In the genomic region with DNA sequence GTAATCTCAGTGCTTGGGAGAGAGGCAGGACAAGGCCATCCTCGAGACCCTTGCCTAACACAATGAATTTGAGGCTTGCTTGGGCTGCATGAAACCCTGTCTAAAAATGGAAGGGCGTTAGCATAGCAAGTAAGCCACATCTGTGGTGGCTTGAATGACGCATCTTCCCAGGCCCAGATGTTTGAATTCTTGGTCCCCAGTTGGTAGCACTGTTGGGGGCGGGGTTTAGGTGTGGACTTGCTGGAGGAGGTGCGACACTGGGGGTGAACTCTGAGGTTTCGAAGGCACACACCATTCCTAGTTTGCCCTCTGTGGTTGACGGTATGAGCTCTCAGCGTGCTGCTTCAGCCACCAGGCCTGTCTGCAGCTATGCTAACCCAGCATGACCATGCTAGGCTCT, we compare ENCODE assay signal across 22 mouse cellular contexts. TPM values are rescaled to one million over a fixed set of nuclear protein-coding genes. Genes with fewer than 3 reads are reported as not detected.
"Had no signal": no experiment of that assay in that cellular context is flagged by ENCODE, and none has a peak within 500 bp of the region (broad histone marks: within the 10 kb centered on the region; RNA-seq: fewer than 3 reads in every experiment).

No protein-coding gene starts in this region.

- H3K9me3 ChIP-seq: midbrain, embryonic 13.5 days; midbrain, embryonic 15.5 days; neural tube, embryonic 12.5 days; stomach, embryonic 15.5 days had no signal

- H3K4me2 ChIP-seq: lung, embryonic 14.5 days; midbrain, embryonic 11.5 days; midbrain, embryonic 13.5 days; midbrain, embryonic 15.5 days; neural tube, embryonic 12.5 days; stomach, embryonic 15.5 days had no signal

- H3K9ac ChIP-seq: lung, embryonic 14.5 days; midbrain, embryonic 13.5 days; midbrain, embryonic 15.5 days; neural tube, embryonic 12.5 days; stomach, embryonic 15.5 days had no signal

- H3K36me3 ChIP-seq: midbrain, embryonic 13.5 days; midbrain, embryonic 15.5 days; neural tube, embryonic 12.5 days; stomach, embryonic 15.5 days had no signal

- H3K27me3 ChIP-seq: midbrain, embryonic 15.5 days; neural tube, embryonic 12.5 days; stomach, embryonic 15.5 days had no signal

- H3K4me1 ChIP-seq: midbrain, embryonic 13.5 days; midbrain, embryonic 15.5 days; neural tube, embryonic 12.5 days; stomach, embryonic 15.5 days had no signal

- H3K4me3 ChIP-seq: midbrain, embryonic 13.5 days; midbrain, embryonic 15.5 days; myocyte; neural tube, embryonic 12.5 days; stomach, embryonic 15.5 days had no signal

- DNase-seq: lung, adult 18-20 months; lung, embryonic 14.5 days; lung, postnatal 10 days; lung, postnatal 4 days; right cerebral cortex, postnatal 14 days; thymus, adult 2 months; thymus, postnatal 14 days; thymus, postnatal 36 days had no signal

- H3K27ac ChIP-seq: midbrain, embryonic 13.5 days; midbrain, embryonic 15.5 days; neural tube, embryonic 12.5 days; stomach, embryonic 15.5 days; stomach, postnatal 0 days had no signal

- ATAC-seq: midbrain, embryonic 13.5 days; midbrain, embryonic 15.5 days had no signal

RNA-seq across cellular contexts. Expression of a gene that starts 12.0 kb away (rescaled TPM):
- total RNA-seq: megakaryocyte, adult 5-6 weeks; midbrain, postnatal 0 days; neutrophil, adult 5-6 weeks had no signal
- polyA plus RNA-seq: liver, embryonic 16.5 days; lung, embryonic 14.5 days; lung, embryonic 16.5 days; midbrain, embryonic 11.5 days; midbrain, embryonic 13.5 days; midbrain, embryonic 15.5 days; midbrain, postnatal 0 days; myocyte; neural tube, embryonic 12.5 days; neural tube, embryonic 14.5 days; spleen, adult 2 months; stomach, embryonic 15.5 days; stomach, postnatal 0 days had no signal
